In the genomic region with DNA sequence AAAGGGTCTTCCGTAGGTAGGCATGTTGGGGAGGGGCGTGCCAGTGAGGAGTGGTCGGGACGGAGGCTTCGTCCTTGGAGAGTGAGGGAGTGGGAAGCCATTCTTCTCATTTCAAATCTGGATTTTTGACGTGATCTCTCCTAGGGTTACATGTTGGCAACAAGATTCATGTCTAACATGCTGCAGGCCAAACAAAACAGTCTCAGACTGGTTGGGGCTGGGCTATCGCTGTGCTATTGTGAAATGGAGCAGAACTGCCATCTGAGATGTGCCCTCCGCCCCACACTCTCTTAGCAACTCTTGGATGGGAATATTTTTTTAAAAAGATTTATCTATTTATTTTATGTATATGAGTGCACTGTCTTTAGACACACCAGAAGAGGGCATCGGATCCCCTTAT, we compare ENCODE assay signal across 26 mouse cellular contexts. TPM values are rescaled to one million over a fixed set of nuclear protein-coding genes. Genes with fewer than 3 reads are reported as not detected.
DNase-seq lines count a peak whose midpoint lies in the region; ATAC-seq and TF ChIP-seq lines count a peak whose summit lies in the region.
"Had no signal": no experiment of that assay in that cellular context is flagged by ENCODE, and none has a peak within 500 bp of the region (broad histone marks: within the 10 kb centered on the region; RNA-seq: fewer than 3 reads in every experiment).

No protein-coding gene starts in this region.

- 61% methylated on average over 9 of the region's 9 CpGs for WGBS in limb, embryonic 15.5 days

- no peak overlapping the region for H3K9ac ChIP-seq in limb, embryonic 15.5 days
- H3K9ac ChIP-seq: forebrain, postnatal 0 days; heart, embryonic 15.5 days; hindbrain, embryonic 13.5 days; liver, embryonic 13.5 days had no signal

- ATAC-seq in limb, embryonic 15.5 days (ENCODE audit: insufficient number of reproducible peaks, low FRiP score, low TSS enrichment, low read depth): no peak
- ATAC-seq: activated CD4-positive, CD25-positive, alpha-beta regulatory T cell, adult 4 months; forebrain, postnatal 0 days had no signal

- no peak overlapping the region for H3K4me3 ChIP-seq in gastrocnemius, adult 2 months
- no peak overlapping the region for H3K4me3 ChIP-seq in layer of hippocampus, adult 2 months
- no peak overlapping the region for H3K4me3 ChIP-seq in brown adipose tissue, adult 24 weeks (ENCODE audit: insufficient read depth, low read depth, low read length)
- H3K4me3 ChIP-seq in limb, embryonic 15.5 days: no peak overlapping the region
- H3K4me3 ChIP-seq: heart, embryonic 10.5 days; heart, embryonic 15.5 days; hindbrain, embryonic 13.5 days; left cerebral cortex, adult 2 months; liver, embryonic 13.5 days had no signal

- no peak overlapping the region for H3K4me2 ChIP-seq in limb, embryonic 15.5 days
- H3K4me2 ChIP-seq: heart, embryonic 15.5 days; hindbrain, embryonic 13.5 days; liver, embryonic 13.5 days had no signal

- H3K27me3 ChIP-seq in limb, embryonic 15.5 days: no peaks in the 10 kb centered on the region
- H3K27me3 ChIP-seq: heart, embryonic 15.5 days; hindbrain, embryonic 13.5 days; liver, embryonic 13.5 days had no signal

- H3K27ac ChIP-seq in gastrocnemius, adult 2 months: peak overlapping the region; percentile 81; the same call in 1 of the 2 replicates
- peak overlapping the region; percentile 89; the same call in 1 of the 2 replicates for H3K27ac ChIP-seq in layer of hippocampus, adult 2 months
- H3K27ac ChIP-seq in brown adipose tissue, adult 24 weeks (replicated peaks; ENCODE audit: low read depth, low read length): peak overlapping the region; percentile 71
- 0 out of 2 replicates have a peak overlapping the region, but pooled peaks have one; percentile 91 for H3K27ac ChIP-seq in limb, embryonic 15.5 days
- H3K27ac ChIP-seq: heart, embryonic 10.5 days; heart, embryonic 15.5 days; hindbrain, embryonic 13.5 days; left cerebral cortex, adult 2 months; liver, embryonic 13.5 days had no signal

- intact Hi-C loops in gastrocnemius, adult 2 months (cut with DNase I): no loop called here

- DNase-seq in gastrocnemius, adult 2 months: no peak
- no peak for DNase-seq in gastrocnemius, postnatal 4 days (ENCODE audit: low spot score in 2 of 2)
- no peak for DNase-seq in layer of hippocampus, adult 2 months (ENCODE audit: low spot score in 2 of 2)
- no peak for DNase-seq in layer of hippocampus, adult 11-12 months (ENCODE audit: low spot score)
- no peak for DNase-seq in ovary, postnatal 14 days (ENCODE audit: low spot score)
- DNase-seq: adrenal gland, adult 8-10 months; cerebellum, adult 18-20 months; forebrain, postnatal 0 days; gastrocnemius, postnatal 10 days; kidney, adult 11 months; liver, embryonic 13.5 days; lung, adult 18-20 months; lung, postnatal 14 days; midbrain, embryonic 14.5 days; retina, postnatal 1 day; right cerebral cortex, postnatal 14 days; thymus, postnatal 14 days had no signal

- H3K36me3 ChIP-seq in limb, embryonic 15.5 days: no peaks in the 10 kb centered on the region
- H3K36me3 ChIP-seq: heart, embryonic 10.5 days; heart, embryonic 15.5 days; hindbrain, embryonic 13.5 days; liver, embryonic 13.5 days had no signal

- H3K9me3 ChIP-seq in limb, embryonic 15.5 days: no peaks in the 10 kb centered on the region
- H3K9me3 ChIP-seq: heart, embryonic 10.5 days; heart, embryonic 15.5 days; hindbrain, embryonic 13.5 days; liver, embryonic 13.5 days had no signal

- TF ChIP-seq CTCF in gastrocnemius, adult 2 months (IDR thresholded peaks at IDR 0.05): no peak
- 0 out of 2 replicates have a peak, but pooled peaks have one; percentile 4 for TF ChIP-seq CTCF in layer of hippocampus, adult 2 months (conservative IDR thresholded peaks at IDR 0.05)

- H3K4me1 ChIP-seq in brown adipose tissue, adult 24 weeks (ENCODE audit: control insufficient read depth, insufficient read depth, insufficient read length, low read length): peaks cover 30% of the 10 kb centered on the region
- H3K4me1 ChIP-seq in limb, embryonic 15.5 days: peaks cover 57% of the 10 kb centered on the region

RNA-seq across cellular contexts. Expression of a gene that starts 44.1 kb away (rescaled TPM):
- total RNA-seq in gastrocnemius, adult 2 months (2021): not detected
- total RNA-seq in gastrocnemius, postnatal 4 days (2021): under 1 TPM in 1 of 2 experiments, not detected in 1; 0.54 TPM
- total RNA-seq in layer of hippocampus, adult 2 months (2021): not detected
- polyA plus RNA-seq in brown adipose tissue, adult 24 weeks (2012; ENCODE audit: insufficient read depth, insufficient read length, missing spikeins): not detected in 2 replicates
- polyA plus RNA-seq in limb, embryonic 15.5 days (2015; fragmentation: Nextera tagmentation; extraction: Ambion mirVana): 1.4 and 2.2 TPM in 2 replicates
- total RNA-seq: forebrain, postnatal 0 days; layer of hippocampus, postnatal 10 days; left cerebral cortex, adult 2 months had no signal
- polyA plus RNA-seq: forebrain, embryonic 11.5 days; forebrain, postnatal 0 days had no signal
